Mouse (Mus musculus) cerebellum, postnatal 25 days (tissue): ENCODE measurements around the gene Asb16.

ENCODE experiments used
- DNase-seq, 2 experiments: peaks; one replicate each; pipeline ENCODE4 v3.0.0; 2021; ENCODE audit warnings: mixed read lengths in 2 of 2

The Asb16 gene

DNA sequence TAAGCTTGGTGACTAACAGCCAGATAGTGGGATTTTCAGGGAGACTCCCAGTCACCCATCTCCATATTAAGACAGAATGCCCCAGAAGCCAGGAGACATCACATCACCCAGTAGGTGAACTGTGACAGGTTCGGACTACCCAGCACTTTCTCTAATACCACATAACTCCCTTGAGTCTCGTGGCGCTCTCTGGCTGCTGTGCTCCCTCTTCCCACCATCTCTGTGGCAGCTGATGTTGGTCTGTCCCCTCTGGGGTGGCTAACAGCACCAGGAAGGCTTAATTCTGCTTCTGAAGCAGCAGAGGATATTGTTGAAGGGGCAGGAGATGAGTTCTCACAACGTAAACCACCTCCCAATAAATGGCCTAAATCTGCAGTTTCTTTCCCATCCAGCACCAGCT is 43.4 kb downstream of the Asb16 start:
- peak in 1 of 2 experiments; percentile 3 for DNase-seq

DNA sequence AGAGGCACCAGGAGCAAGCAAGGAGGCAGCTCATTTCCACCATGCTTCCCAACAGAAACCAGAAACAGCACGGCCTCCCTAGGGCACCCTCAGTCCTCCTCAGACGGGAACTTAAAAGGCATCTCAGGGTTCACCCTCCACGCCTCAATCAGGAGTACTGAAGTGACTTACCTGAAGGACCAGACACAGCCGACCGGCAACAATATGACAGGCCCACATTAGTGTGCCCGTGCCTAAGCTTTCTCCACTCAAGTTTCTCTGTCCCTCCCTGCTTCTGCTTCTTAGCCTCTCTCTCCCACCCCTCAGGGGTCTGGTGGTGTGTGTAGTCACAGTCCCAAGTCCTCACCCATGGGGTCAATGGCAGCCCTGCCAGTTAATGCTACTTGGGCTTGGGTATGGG is 44.0 kb downstream of the Asb16 start:
- DNase-seq, result peak in 1 of 2 experiments; percentile 6

DNA sequence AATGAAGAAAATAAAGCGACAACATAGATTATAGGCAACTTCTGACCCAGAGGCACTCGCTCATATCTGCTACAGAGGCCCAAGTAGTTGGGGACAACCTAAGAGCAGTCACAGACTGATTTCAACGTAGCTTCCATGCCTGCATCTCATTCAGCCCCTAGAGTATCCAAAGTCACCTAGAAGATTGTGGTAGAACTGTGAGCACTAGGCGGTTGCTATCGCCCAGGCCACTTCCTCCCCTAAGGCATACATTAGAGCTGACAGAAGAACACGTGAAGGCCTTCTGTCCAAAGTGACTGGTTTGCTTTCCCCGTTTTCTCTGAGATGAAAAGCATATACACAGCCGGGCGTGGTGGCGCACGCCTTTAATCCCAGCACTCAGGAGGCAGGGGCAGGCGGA is 45.8 kb downstream of the Asb16 start:
- DNase-seq, result no peak

DNA sequence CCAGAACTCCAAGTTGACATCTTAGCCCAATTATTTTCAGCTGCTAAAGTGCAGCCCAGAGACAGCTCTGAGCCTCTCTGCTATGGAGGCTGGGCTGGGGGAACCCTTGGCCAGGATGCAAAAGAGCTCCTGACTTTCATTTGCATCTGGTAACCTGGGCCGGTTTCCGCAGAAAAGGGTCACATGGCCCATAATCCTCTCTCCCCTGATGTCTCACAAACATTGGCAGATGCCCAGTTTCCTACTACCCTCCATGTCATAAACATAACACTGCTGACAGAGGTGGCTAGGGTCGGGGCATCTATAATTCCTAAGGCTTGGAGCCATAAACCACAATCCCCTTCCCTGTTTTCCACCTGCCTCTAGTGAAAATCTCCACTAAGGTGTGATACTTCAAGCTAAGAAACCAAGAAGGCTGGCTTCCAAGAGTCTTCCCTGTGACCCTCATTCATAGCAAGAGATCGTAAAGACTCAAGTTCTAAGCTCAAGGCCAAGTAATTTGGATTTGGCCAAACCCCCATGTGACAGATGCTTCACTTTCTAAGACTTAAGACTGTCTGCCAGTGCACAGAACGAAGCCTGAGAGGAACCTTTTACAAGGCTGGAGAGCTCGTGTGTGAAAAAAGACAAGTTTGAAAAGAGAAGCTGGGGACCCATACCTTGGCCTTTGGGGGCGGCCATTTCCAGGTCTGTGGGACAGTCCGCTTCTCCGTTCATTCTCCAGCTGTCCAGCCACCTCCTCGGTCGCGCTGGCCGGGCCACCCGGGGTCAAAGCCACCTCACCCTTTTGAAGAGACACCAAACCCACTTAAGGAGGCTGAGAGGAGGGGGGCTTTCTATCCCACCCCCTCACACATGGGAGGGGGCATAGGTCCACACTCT is 47.4 kb downstream of the Asb16 start:
- DNase-seq, result no peak

DNA sequence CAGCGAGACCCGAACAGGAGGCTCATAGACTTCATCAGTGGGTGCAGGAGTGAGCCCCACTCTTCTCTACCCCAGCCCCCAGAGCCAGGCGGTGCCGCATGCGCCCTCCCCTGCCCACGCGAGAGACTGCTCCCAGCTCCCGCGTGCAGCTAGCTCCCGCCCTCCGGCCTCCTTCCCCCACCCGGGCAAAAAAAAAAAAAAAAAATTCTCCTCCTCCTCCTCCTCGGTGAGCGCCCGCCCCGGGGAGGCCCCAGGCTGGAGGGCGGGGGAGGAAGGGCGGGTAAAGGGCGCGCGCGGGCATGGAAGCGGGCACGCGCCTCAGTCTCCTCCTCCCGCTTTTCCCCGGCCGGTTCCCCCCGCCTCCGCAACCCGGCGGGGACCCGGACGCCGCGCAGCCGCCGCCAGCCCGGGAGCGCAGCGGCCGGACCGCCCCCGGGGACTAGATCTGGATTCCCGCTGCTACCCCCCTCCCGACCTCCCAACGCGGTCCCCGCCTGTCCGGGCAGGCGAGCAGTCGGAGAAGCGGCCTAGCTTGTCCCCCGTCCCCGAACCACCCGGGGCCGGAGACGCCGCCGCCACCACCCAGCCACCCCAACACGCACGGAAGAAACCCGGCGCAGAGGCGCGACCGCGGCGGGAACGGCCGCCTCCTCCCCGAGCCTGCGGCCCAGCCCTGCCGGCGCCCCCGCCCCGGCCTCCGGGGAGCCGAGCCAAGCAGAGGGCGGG is 48.2 kb downstream of the Asb16 start:
- peak; percentile 88 to 93 for DNase-seq

DNA sequence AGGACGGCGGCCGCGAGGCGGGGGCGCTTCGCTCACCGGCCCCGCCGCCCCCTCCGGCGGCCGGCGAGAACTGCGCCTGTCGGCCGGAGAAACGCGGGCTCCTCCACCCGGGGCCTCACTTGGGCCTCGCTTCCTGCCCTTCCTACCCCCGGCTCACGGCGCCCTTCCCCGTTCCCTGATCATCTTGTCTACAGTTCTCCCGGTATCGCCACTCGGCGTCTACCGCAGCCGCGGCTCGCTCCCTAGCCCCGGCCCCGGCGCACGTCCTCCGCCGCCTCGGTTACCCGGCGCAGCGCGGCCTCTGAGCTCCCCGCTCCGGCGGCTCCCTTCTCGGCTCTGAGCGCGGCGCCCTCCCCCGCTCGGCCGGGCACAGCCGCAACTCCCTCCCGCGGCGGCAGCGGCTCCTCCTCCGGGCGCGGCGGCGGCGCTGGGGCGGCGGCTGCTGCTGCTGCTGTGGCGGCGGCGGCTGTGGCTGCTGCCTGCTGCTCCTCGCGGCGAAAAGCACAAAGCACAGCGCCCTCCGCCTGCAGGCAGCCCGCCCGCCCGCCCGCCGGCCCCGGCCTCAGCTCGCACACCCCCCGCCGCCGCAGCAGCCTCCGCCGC is 48.9 kb downstream of the Asb16 start:
- DNase-seq, result peak; percentile 76 to 81

DNA sequence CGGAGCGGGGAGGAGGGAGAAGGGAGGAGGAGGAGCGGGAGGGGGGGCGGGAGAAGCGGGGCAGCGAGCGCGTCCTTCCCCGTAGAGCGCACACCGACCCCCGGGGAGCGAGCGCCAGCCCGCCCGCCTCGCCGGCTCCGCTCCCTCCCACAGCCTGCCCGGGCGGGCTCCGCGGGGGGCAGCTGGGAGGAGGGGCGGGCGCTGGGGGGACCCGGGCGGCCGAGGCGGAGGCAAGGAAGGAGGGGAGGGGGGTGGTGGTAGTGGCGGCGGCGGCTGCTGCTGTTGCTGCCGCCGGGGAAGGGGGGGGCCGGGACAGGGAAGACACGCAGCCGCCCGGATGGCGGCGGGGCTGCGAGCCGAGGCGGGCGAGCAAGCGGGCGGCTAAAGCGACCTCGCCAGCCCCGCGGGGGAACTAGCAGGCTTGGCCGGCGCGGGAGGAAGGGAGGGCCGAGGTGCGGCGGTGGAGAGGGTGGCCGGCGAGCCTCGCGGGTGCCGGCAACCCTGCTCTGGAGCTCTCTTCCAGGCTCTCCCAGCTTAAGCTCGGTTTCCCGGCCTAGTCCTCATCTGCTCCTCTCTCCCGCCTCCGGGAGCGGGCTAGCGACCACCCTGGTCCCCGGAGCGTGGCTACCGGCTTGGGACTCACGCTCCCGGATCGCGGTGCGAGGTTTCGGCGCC is 49.5 kb downstream of the Asb16 start:
- peak; percentile 83 to 86 for DNase-seq

DNA sequence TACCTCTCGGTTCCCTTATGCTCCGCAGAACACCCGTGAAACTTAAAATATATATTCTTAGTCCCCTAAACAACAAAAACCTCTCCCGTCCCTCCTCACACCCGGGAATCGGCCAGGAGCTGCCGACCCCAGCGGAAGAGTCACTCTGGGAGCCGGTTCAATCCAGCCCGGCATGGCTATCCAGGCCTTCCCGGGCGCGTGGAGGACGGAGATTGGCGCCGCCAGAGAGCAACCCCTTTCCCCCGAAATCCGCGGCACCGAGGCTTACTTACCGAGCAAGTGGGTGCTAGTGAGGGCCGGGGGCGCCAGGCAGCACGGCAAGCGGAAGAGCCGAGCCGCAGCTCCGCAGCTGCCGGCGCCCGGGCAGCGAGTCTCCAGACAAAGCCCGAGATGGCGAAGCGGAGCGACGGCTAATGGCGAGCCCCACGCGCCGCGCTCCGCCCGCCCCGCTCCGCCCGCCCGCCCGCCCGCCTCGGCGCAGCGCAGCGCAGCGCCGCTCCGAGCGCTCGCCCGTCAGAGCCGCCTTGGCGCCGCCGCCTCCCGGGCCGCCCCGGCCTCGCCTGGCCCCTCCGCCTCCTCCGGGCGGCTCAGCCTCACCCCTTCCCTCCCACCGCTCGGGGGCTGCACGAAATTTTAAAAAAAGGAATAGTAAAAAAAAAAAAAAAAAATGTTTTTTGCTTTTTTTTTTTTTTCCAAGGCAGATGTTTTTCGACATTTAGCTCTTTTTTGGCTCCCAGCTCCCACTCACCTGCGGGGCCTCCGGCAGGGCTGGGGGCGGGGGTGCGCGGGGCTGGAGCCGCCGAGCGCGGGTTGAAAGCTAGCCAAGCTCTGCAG is 50.2 kb downstream of the Asb16 start:
- peak; percentile 78 to 80 for DNase-seq

DNA sequence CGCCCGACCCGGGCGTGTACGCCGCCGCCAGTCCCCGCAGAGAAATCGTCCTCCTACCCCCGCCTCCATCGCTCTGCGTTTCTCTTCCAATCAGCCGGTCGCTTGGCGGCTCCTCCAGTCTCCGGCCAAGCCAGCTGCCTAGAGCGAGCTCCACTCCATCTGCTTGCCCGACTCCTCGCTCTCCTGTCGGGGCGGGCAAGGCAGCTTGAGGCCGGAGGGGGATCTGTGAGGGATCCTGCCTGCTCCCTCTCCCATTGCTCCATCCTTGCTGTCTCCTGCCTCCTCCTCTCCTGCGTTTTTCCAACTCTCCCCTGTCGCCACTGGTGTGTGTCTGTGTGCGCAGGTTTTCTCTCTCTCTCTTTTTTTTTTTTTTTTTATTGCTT is 50.9 kb downstream of the Asb16 start, which contains the start of gene Ubtf:
Gene Ubtf, minus strand, starts transcription at position 333 of the 383 bp plus-strand sequence.
- DNase-seq, result peak; percentile 95

DNA sequence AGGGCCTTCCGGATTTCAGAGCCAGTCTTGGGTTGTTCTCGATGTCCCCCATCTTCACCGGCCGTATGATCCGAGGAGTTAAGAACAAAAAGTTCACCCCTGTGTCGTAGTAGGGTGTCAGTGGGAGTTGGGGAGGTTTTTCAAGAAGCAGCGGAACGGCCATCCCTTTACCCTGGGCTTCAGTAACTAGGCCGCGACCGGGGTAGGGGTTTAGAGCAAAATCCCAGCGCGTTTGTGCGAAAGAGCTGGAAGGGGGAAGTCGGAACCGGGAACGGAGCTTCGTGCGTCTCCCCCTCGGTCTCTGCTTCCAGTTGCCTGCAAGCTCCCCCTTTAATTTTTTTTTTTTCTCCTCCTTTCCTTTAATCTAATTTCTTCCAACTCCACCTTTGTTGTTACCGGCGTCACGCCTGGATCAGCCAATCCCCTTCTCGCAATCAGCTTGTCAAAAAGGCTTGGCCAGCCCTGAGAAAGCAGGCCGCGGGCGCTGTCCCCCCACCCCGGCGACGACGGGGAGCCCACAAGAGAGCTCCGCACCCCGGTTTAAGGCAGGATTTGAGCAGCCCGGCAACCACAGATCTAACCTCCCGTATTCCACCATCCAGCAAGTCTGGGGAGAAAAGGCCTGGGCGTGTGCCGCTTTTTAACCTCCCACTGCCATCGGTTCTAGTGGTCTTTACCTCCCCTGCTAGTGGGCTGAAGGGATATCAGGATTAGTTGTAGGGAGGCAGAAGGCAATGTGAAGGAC is 51.6 kb downstream of the Asb16 start:
- peak; percentile 92 to 94 for DNase-seq

DNA sequence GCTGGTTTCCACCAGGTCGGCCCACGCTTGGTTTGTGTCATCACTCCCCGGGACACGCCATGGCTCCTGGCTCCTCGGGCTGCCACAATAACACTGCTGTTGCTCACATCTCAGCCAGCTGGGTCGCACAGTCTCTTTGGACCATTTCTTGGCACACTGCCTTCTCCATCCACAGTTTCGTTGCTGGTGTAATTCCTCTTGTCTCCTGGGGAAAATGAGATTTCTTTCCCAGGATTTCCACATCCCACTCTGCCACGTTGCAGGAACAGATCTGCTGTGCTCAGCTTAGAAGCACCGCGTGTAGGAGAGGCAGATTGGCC is 52.1 kb downstream of the Asb16 start:
- peak in 1 of 2 experiments; percentile 78 for DNase-seq

DNA sequence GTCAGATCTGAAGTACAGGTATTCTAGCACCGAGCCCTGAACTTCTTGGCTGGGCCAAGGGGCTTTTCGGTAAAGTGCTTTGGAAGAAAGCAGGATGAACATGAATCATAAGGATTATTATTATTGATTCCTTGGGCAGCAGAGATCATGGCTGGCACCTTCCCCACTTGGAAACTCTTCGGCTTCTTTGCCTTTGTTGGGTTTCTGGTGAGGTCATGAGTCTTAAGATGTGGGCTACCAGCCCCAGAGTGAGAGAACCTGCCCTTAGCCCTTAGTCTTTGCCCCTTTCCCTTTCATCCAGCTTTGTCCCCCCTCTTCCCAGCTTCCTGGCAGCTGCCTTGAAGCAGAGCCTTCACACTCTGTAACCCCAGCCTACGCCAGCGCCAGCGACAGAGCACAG is 53.4 kb downstream of the Asb16 start:
- DNase-seq, result no peak

DNA sequence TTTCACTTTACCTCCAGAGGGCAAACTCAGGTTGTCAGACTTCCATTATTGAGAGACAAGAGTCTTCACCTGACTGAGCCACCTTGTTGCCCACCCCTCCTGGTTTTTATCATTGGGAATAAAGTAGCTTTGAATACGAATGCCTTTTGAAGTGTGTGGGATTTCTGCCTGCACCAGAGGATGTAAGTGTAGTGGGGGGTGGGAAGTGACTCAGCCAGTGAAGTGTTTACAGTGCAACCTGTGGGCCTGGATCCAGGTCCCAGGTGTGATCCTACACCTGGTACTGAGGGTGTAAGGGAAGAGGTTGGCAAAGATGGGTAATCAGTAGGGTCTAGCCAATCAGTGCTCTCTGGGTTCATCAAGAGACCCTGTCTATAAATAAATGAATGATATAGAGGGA is 55.0 kb downstream of the Asb16 start:
- DNase-seq, result no peak

DNA sequence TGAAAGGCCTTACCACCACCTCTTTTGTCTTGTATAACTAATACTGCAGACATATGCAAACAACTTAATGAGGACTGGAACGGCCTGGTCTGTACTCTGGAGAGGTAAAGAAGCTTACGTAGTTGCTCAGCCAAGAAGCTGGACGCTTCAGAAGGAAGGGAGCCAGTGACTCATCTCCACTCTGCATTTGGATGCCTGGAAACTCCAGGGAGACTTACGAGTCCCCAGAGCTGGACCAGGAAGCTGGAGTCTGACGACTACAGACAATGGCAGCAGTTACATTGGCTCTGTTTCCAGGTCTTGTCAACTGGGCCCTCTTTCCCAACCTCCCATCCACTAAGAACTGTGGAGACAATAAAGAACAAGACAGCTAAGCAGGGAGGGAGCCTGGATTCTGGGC is 58.7 kb downstream of the Asb16 start:
- DNase-seq, result no peak

DNA sequence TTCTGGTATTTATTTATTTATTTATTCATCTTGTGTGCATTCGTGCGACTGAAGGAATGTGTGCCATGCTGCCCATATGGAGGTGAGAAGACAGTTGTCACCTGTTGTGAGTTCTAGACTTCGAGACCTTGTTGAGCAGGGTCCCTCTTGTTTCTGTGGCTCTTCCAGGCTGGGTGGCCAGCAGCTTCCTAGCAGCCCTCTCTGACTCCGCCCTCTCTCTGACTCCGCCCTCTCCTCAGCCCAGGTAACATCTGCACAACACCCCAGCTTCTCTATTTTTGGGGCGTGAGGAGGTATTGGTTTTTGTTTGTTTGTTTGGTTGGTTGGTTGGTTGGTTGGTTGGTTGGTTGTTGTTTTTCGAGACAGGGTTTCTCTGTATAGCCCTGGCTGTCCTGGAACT is 59.3 kb downstream of the Asb16 start:
- DNase-seq, result no peak
